Mouse (Mus musculus) adrenal gland, adult 2 months (tissue): ENCODE measurements around the gene Gm28053. TPM values are rescaled to one million over a fixed set of nuclear protein-coding genes. Genes with fewer than 3 reads are reported as not detected.

ENCODE experiments used
- DNase-seq: peaks from one replicate; pipeline ENCODE4 v3.0.0; 2021
- polyA plus RNA-seq: library from polyadenylated mRNA; depleted of rRNA; stranded (reverse); fragments of >200 nt; gene quantifications from 2 replicates; pipeline ENCODE4 v1.2.3, GENCODE M21; 2012
- total RNA-seq, 2 experiments: library from RNA; stranded (reverse); gene quantifications; 2 replicates each; pipeline ENCODE4 v1.2.3; 2021

Gm28053 gene
- total and polyA plus RNA-seq, 3 experiments, result 6.9 to 11.5 TPM; not detected in 1

DNA sequence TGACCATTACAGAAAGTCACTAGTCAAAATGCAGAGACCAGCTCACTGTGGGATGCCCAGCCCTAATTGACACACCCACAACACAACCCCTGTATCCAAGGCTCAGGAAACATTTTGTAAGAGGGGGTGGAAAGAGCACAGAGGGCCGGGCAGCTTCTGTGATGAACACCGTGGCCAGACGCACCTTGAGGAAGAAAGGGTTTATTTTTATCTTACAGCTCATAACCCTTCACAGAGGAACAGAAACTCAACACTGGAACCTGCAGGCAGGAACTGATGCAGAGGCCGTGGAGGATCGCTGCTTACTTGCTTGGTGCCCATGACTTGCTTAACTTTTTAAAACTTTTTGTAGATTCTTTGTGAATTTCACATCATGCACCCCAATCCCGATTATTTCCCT lies 25.4 kb upstream of the Gm28053 start:
- no peak for DNase-seq

DNA sequence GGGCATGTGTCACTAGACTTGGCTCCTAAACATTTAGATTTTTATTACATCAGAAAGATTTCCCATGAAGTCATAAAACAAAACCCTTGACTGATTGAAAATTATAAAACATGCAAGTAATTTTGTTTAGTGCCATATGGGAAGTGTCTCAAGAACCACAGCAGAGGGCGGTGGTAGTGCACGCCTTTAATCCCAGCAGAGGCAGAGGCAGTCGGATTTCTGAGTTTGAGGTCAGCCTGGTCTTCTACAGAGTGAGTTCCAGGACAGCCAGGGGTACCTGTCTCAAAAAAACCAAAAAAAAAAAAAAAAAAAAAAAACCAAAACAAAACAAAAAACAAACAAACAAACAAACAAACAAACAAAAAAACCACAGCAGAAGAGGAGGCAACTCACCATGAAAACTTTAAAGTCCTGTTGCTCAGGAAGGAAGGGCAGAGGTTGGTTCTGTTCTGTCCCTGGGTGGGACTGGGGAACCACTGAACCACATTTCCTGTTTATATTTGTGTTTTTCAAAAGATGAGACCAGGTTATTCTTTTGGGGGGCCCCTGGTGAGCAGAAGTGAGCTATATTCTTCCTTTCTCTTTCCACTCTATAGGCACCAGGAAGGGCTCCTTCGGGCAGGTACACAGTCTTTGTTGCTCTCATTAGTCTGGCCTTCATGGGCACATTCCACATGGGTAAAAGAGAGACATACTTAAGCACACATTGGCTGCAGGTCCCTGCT lies 21.4 kb upstream of the Gm28053 start:
- DNase-seq, result no peak

DNA sequence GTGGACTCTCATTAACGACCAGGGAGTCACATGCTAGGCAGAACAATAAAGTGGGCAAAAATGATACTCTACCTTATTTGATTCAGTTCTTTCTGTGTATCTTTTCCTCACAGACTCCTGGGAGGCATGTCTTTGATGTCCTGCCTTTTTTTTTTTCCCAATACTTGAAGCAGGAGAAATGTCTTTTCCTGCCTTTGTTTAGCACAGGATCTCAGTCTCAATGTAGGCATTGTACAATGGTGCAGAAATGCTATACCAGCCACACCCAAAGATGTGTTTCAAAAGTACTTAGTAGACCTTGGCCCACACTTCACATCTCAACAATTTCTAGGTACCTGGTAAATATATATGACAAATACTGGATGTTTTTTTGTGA lies 20.9 kb upstream of the Gm28053 start:
- no peak for DNase-seq

DNA sequence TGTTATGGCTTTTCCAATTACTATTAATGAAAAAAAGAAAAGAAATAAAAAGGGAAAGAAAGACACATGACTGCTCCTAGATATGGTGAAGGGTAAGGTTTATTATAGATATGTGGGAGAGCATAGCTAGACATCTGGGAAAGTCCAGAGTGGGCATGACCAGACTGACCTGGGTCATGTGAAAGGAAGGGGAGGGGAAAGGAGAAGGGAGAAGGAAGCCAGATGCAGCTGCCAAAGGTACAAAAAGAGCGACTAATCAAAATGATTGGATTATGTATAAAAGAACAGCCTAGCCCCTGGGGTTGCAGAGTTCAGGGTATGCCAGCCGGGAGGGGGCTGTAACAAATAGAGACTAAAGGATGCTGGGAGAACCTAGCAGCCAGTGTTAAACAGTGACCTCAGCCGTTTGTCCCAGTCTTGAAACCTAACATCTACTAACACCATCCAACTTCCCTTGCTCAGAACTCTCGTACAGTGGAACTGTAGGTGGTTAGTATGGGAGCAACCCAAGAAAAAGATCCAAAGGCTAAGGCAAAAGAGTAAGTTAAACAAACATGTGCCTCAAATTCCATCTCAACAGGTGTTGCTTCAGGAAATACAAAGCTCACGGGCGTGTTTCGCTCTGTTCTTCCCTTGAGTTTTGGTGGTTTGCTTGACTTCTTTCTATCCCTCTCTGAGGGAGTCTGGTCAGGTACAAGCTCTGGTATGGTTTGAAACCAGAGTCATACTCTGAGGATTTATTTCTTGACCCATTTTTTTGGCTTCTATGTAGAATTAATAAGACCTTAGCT lies 20.1 kb upstream of the Gm28053 start:
- DNase-seq, result no peak

DNA sequence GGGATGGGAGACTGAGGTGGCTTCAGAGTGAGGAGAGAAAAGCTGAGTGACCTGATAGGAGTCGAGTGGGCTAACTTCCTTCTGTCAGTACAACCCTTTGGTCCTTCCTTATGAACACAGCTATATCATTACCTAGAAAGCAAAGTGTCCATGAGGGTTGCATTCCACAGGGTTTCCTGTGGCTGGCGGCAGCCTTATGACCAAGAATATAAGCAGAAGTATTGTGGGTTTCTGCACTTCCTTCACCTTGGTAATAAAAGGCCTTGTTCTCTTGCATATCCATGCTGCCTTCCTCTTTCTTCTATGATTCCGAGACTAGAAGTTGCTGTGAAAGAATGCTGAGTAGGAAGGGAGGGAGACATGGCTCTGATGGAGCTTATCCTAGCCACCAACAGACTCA lies 19.5 kb upstream of the Gm28053 start:
- DNase-seq, result no peak

DNA sequence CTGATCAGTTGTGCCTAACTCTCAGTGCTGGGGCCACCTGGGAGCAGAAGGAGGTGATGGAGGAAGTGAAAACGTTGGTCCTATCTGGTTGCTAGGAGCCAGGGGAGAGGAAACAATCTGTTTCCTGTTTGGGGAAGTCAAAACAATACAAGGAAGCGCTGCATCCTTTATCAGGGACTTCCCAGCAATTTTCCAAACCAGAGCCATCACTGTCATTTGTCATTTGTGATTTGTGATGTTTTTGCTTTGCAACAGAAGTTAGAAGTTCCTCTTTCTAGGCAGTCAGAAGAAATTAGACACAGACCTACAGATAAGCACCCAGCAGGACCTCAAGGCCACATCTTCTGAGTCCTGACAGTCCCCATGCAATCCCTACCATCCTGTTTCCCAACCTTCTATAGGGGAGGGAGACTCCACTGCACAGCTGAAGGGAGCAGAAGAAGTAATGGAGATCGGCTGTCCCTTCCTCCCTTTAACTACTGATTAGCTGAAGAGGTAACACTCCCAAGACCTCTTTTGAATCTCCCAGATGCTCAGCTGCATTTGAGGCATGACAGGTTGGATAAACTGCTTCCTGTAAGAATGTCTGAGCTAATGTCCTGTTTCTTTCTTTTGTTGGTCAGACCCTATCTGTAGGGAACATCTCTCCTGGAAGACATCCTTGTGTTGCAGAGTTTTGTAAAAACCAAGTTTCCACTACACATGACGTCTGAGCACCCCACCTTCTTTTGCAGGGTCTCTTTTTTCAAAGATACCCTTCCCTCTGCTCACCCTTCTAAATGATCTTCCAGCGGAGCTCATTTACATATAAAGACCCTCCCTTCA lies 17.9 kb upstream of the Gm28053 start:
- DNase-seq, result peak; percentile 37

DNA sequence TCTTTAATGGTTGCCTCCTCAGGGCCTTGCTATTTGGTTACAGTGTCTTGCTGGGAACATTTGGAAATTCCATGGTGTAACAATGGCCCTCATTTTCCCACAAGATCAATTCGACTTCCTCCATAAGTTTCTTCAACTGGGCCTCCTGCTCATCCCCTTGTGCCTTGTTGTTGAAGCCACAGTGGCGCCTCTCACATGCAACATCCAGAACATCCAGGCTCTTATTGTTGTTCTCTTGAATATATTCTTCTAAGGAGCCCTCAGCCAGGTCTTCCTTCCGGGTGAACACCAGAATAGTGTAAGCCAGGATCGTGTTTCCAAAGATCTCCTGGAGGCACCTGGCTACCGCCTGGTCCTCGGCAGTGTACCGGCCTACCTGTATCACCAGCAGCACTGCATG lies 16.3 kb upstream of the Gm28053 start:
- DNase-seq, result no peak

DNA sequence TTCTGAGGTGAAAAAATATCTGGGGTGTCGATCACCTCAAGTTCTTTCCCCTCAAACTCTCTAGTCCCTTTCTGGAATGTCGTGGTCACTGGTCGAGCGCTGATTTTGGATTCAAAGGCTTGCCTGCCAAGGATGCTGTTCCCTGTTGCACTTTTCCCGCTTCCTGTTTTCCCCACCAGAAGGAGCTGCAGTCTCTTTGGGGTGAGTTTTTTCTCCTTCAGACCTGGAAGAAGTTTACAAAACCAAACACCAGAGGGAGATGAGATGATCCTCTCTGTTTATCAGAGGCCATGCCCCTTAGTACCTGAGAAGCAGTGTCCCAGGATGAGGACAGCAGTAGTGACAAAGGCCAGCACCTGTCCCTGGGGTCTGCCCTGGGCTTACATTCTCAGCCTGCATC lies 15.8 kb upstream of the Gm28053 start:
- no peak for DNase-seq

DNA sequence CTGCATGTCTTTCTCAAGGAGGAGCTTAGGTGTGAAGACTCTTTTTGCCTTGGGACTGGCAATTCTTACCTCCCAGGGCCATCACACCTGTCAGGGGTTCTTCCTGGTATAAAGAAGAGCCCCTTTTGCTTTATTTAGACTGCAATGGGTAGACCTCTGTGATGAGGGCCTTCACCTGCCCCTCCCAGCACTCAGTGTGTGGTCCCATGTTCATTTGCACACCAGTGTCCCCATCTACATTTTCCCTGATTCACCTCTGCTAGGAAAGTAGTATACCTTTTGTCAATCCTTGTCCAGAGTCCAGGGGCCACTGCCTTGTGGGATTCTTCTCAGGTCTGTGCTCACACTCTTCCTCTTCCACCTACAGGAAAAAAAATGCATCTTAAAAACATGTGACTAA lies 14.3 kb upstream of the Gm28053 start:
- DNase-seq, result no peak

DNA sequence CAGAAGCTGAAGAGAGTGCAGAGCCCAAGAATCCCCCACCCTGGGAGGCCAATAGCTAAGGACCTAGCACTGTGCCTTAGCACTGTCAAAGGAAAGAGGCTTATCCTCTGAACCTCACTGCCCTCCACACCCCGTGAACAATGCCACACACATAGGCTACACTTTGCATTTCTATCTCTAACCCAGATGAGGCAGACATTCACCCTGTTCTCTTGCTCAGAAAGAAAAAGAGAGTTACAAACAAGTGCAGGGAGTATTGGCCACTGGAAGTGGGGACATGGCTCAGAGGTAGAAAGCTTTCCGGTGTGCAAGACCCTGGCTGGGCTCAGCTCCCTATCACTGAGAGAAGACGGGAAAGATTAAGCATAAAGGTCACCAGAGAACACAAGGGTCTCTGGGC lies 12.3 kb upstream of the Gm28053 start:
- no peak for DNase-seq

DNA sequence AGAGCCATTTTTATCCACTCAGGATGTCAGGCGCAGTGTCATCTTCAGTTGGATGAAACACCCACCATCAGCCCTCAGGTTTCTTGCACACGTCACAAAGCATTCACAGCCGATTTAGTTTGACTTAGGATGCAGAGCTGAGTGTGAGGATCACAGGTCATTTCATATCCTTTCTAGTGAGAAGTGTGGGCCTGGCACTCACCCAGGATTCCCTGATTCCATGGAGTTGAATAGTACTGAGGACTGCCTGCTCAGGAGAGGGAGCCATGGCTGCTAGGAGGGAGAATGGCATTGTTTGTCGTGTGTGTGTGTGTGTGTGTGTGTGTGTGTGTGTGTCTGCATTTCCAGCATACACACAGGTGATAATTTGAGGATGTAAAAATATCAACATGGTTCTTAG lies 1.9 kb downstream of the Gm28053 start:
- DNase-seq, result no peak

DNA sequence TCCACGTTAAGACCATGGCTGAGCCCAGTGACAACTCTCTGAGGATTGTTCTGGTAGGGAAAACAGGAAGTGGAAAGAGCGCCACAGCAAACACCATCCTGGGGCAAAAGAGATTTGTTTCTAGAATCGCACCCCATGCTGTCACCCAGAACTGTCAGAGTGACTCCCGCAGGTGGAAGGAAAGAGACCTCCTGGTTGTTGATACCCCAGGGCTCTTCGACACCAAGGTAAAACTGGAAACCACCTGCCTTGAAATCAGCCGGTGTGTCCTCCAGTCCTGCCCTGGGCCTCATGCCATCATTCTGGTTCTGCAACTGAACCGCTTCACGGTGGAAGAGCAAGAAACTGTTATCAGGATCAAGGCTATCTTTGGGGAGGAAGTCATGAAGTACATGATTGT lies 5.1 kb downstream of the Gm28053 start:
- DNase-seq, result no peak

DNA sequence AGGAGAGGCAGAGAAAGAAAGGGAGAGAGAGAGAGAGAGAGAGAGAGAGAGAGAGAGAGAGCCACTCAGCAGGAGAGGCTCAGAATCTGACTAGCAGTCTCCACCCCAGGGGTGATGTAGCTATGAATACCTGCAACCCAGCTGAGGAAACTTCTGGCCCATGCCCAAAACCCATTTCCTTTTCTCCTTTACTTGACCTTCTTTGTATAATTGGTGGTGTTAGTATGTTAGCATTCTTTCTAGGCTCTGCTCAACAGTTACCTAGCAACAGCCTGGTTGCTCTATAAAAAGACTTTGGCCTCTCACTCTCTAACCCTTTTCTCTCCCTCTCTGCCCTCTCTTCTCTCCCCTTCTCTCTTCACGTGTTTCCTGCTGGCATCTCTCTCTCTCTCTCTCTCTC lies 7.1 kb downstream of the Gm28053 start:
- peak; percentile 60 for DNase-seq

DNA sequence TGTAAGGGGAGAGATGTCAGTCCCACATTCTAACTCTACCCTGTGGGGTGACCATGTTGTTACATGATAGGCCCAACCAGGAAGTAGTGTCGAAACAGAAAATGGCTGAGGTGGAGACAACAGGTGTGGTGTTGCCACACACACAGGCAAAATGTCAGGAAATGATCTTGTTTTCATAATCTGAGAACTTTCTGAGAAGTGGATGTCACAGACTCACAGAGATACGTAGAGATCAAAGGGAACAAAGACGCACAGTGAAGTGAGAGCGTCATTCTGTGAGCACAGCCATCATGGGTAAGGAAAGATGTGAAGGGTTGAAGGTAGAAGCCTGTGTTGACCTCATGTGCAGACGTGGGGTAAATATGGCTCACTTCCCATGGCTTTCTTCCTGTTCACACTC lies 9.4 kb downstream of the Gm28053 start:
- no peak for DNase-seq

DNA sequence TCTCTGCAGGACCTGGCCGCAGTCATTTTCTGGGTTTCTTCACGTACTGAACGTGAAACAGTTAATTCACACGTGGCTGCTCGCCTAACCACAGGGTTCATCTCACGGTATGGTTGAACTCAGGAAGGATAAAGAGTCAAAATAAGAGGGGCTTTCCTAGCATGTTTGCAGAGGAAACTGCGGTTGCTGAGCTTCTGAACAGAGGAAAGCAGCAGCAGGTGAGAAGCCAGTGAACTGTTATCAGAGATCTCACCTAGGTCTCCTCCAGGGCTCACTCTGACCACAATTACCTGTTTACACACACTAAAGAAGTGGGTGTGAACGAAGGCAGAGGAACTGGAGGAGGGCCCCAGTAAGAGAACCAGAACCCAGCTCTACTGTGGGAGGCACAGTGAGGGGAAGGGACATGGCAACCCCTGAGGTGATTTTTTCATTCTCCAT lies 14.5 kb downstream of the Gm28053 start:
- DNase-seq, result no peak

DNA sequence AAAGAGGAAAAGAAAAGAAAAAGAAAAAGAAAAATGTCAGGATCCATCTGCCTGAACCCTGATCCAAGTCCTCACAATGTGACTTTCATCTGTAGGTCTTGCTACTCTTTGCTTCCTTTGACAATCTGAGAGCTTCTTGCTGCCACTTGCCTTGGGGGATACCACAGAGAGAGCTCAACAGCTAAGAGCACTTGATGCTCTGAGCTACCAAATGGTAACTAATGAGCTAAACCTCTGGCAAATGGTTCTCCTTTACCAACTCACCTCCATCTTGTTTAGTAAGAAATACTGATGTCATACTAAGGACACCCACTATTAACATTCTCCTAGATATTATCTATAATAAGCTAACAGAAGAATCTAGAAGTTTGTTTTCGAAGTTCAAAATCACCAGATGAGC lies 15.3 kb downstream of the Gm28053 start:
- DNase-seq, result no peak

DNA sequence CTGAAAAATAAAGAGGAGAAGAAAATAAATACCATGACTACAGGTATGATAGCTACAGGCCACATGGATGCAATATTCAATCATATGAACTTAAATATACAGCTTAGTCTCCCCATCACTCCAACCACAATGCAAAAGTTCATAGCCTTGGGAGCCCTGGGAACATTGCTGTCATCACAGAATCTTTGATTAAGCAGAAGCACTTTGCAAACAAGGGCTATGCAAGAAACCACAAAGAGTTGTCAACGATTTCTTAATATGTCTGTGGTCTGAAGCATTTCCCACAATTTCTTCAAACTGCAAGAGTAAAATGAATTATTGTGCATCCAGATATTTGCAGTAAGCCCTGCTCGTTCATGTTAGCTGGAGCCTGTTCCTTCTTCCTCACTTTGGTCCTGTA lies 18.6 kb downstream of the Gm28053 start:
- DNase-seq, result no peak

DNA sequence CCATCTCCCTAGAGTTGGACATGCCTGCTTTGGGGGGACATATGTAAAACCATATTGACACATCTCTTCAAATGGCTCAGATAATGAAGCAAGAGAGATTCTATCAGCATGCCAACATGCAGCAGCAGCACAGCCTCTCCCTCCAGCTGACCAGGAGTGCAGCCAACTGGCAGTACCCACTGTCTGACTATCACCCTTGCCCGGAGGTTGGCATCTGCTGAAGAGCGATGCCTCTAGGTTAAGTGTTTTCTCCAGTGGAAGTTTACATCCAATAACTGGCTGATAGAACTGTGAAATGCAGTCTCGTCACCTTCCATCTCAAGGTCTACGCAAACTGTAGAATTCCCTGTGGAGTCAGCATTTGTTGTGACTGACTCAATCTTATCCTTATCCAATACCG lies 19.3 kb downstream of the Gm28053 start:
- DNase-seq, result no peak

DNA sequence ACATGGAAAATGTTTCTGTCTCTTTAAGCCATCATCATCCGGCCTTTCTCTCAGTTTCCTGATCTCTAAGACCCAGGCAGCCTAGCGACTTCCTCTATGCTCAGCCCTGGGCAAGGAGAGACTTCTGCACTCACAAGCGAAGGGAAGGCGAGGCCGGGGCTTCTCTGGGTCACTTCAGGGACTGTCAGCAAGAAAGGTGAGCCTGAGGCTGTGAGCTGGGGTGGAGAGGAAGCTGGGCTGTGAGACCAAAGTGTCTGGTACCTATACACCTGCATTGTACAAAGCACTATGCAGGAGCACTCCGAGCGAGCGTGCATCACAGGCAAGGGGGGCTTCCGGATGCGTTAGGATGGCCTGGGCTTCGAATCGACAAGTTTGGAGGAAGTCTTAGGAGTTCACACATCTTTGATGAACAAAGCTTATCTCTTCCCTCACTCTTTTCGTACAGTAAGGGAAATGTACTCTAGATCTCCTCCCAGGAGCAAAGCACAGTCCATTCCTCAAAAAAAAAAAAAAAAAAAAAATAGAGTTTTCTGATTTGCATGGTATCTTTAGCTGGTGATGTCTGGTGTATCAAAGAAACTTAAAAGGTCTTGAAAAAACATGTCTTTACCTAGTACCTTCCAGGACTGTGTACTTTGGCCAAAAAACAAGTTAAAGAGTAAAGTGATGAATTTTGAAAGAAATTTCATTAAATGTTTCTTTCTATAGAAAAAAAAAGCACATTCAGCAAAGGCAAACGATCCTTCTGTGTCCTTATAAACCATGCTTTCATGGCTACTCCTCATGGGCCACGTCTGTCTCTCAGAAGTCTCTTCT lies 20.8 kb downstream of the Gm28053 start, which contains the start of gene Gimap1:
Gene Gimap1 (plus strand): TSS at position 94 of the 819 bp plus-strand sequence.
- DNase-seq, result peak; percentile 36

DNA sequence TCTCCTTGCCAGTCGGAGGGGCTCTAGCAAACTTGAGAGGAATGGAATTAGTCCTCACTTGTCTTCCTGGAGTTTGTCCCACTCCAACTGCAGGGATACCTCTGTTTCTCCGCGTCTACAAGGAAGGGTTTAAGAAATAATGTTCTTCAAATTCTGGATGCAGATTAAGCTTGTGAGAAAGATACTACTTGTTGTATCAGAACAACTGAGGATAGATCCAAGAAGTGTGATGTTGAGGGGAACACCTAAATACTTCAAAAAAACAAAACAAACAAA lies 21.3 kb downstream of the Gm28053 start:
- no peak for DNase-seq

DNA sequence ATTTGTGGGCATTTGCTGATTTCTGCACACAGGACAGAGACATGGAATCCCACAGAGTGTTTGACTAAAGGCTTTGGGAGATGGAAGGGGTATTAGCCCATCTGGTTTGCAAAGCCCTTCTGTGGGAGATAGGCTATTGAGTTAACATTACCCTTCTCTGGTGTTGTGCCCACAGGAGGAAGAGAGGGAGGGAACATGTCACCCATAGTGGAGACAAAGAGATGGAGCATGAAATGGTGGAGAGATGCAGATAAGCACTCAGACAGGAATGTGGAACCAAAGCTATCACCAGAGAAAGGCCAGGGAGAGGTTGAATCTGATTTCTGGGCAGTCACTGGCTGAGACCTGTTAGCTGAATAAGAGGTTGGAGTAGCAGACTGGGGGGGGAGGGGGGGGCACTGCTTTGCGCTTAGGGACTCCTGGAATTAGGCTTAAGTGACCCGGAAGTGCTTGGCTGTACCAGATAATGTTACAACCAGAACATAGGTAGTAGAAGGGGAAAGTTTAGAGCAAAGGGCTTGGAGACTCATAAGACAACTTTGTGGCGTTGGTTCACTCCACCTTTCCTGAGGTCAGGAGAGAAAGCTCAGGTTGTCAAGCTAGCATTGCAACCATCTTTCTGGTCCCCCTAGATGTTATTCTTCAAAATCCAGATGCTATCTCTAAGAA lies 22.2 kb downstream of the Gm28053 start:
- DNase-seq, result no peak

DNA sequence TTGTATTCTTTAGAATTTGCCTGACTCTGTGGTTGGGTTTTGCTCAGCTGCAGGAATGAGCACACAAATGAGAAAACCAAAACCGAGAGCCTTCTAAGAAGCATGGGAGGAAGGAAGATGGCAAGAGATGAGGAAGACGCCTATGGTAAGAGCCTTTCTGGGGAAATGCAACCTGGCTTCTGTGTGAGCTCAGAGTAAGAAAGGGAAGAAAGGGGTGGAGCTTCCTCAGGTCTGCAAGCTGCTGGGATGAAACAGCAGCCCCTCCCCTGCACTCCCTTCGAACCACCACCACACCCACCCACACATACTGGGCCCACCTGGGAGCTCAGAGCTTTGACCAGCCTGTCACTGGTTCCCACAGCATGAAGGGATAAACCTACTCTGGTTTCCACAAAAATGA lies 22.9 kb downstream of the Gm28053 start:
- DNase-seq, result no peak
